ENCODE assay signal across 14 mouse cellular contexts in genomic region chr12:99199124-99199483, GRCm38 (mm10).
DNase-seq lines count a peak whose midpoint lies in the region; ATAC-seq and TF ChIP-seq lines count a peak whose summit lies in the region.
"Had no signal": no experiment of that assay in that cellular context is flagged by ENCODE, and none has a peak within 500 bp of the region (broad histone marks: within the 10 kb centered on the region; RNA-seq: fewer than 3 reads in every experiment).

No protein-coding gene starts in this region.

- DNase-seq in brain, adult 2 months (ENCODE audit: low read depth, low spot score): peak; percentile 60
- DNase-seq in gonadal fat pad, adult 2 months (ENCODE audit: low read depth): peak; percentile 58
- peak; percentile 59 to 75 for DNase-seq in kidney, postnatal 25 days
- no peak for DNase-seq in thymus, postnatal 10 days (ENCODE audit: low spot score in 2 of 2)
- DNase-seq in spleen, adult 18-20 months: no peak
- DNase-seq: layer of hippocampus, postnatal 36 days; midbrain, embryonic 14.5 days; thymus, postnatal 25 days had no signal

- TF ChIP-seq CTCF in intestine, postnatal 0 days (IDR thresholded peaks at IDR 0.05; ENCODE audit: low read depth): peak; percentile 50

- H3K9me3 ChIP-seq in intestine, postnatal 0 days (ENCODE audit: control insufficient read depth): no peaks in the 10 kb centered on the region
- H3K9me3 ChIP-seq in intestine, embryonic 15.5 days: no peaks in the 10 kb centered on the region
- H3K9me3 ChIP-seq: forebrain, embryonic 12.5 days; heart, embryonic 15.5 days; liver, embryonic 12.5 days; neural tube, embryonic 13.5 days had no signal

- H3K9ac ChIP-seq in intestine, postnatal 0 days (ENCODE audit: low read depth, low read length): no peak overlapping the region
- H3K9ac ChIP-seq in intestine, embryonic 15.5 days: no peak overlapping the region
- H3K9ac ChIP-seq: forebrain, embryonic 12.5 days; heart, embryonic 15.5 days; liver, embryonic 12.5 days; neural tube, embryonic 13.5 days had no signal

- H3K4me2 ChIP-seq in intestine, postnatal 0 days (replicated peaks; ENCODE audit: low read depth): no peak overlapping the region
- no peak overlapping the region for H3K4me2 ChIP-seq in intestine, embryonic 15.5 days (replicated peaks)
- H3K4me2 ChIP-seq: forebrain, embryonic 12.5 days; heart, embryonic 15.5 days; liver, embryonic 12.5 days; neural tube, embryonic 13.5 days had no signal

- H3K27me3 ChIP-seq in intestine, postnatal 0 days (replicated peaks; ENCODE audit: control insufficient read depth, insufficient read depth, low read length): no peaks in the 10 kb centered on the region
- no peaks in the 10 kb centered on the region for H3K27me3 ChIP-seq in intestine, embryonic 15.5 days (replicated peaks)
- H3K27me3 ChIP-seq: forebrain, embryonic 12.5 days; heart, embryonic 15.5 days; liver, embryonic 12.5 days; neural tube, embryonic 13.5 days had no signal

- WGBS in intestine, postnatal 0 days: 70% methylated on average over 5 of the region's 5 CpGs
- WGBS in intestine, embryonic 15.5 days: 75% methylated on average over 5 of the region's 5 CpGs

- peaks cover 17% of the 10 kb centered on the region; the same call in 1 of the 2 replicates for H3K36me3 ChIP-seq in intestine, postnatal 0 days (ENCODE audit: control insufficient read depth, insufficient read depth)
- 0 out of 2 replicates have a peak, but pooled peaks cover 4% of the 10 kb centered on the region for H3K36me3 ChIP-seq in intestine, embryonic 15.5 days

- no peak for ATAC-seq in intestine, postnatal 0 days
- no peak for ATAC-seq in intestine, embryonic 15.5 days
- ATAC-seq: liver, embryonic 12.5 days had no signal

- no peak overlapping the region for H3K27ac ChIP-seq in intestine, postnatal 0 days (ENCODE audit: low read depth, low read length)
- no peak overlapping the region for H3K27ac ChIP-seq in intestine, embryonic 15.5 days
- H3K27ac ChIP-seq: forebrain, embryonic 12.5 days; heart, embryonic 15.5 days; liver, embryonic 12.5 days; neural tube, embryonic 13.5 days had no signal

- no peaks in the 10 kb centered on the region; the same call in 1 of the 2 replicates for H3K4me1 ChIP-seq in intestine, postnatal 0 days (replicated peaks; ENCODE audit: control insufficient read depth, insufficient read depth, low read length)
- H3K4me1 ChIP-seq in intestine, embryonic 15.5 days (replicated peaks): no peaks in the 10 kb centered on the region
- H3K4me1 ChIP-seq: heart, embryonic 15.5 days; liver, embryonic 12.5 days had no signal

- H3K4me3 ChIP-seq in intestine, postnatal 0 days (ENCODE audit: low read depth, low read length): no peak overlapping the region
- no peak overlapping the region for H3K4me3 ChIP-seq in intestine, embryonic 15.5 days (replicated peaks)
- H3K4me3 ChIP-seq: forebrain, embryonic 12.5 days; heart, embryonic 15.5 days; liver, embryonic 12.5 days; neural tube, embryonic 13.5 days had no signal

Comparison
In these comparisons a context has a peak if more than half of its experiments do, and no peak if none do; other contexts are left out.
1. DNase-seq: peak in brain, adult 2 months (single experiment), gonadal fat pad, adult 2 months (single experiment) and kidney, postnatal 25 days (2 of 2); none in thymus, postnatal 10 days (0 of 2) and spleen, adult 18-20 months (0 of 2).